Mouse (Mus musculus): ENCODE results near the gene Mdga1.

The Mdga1 gene

DNA sequence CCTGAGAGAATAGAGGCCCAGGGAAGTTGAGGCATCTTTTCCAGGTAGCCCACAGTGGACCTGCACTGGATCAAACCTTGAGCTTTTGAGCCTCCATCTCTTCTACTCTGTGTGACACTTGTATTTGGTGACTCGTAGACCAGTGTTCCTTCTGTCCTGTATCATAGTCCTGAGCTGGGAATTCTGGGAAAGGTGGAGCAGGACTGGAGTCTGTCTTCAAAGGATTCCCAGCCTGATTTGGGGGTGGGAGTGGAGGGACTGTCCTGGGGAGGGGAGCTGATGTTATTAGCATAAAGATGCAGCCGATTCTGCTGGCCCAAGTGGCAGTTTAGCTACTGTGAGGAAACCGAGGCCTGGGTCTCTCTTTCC, 50.4 kb downstream of the Mdga1 start:
- DNase-seq (ENCODE audit: low spot score) = no peak

GRCm38 (mm10) chr17:29918791-29919551, 50.9 kb downstream of the Mdga1 start:
- DNase-seq (ENCODE audit: low spot score) = no peak

GRCm38 (mm10) chr17:29916968-29917367, 52.9 kb downstream of the Mdga1 start:
- DNase-seq (ENCODE audit: low spot score) = no peak

- no peak for DNase-seq (ENCODE audit: low spot score)
Measured at GRCm38 (mm10) chr17:29915820-29916219, 54.1 kb downstream of the Mdga1 start.

DNA sequence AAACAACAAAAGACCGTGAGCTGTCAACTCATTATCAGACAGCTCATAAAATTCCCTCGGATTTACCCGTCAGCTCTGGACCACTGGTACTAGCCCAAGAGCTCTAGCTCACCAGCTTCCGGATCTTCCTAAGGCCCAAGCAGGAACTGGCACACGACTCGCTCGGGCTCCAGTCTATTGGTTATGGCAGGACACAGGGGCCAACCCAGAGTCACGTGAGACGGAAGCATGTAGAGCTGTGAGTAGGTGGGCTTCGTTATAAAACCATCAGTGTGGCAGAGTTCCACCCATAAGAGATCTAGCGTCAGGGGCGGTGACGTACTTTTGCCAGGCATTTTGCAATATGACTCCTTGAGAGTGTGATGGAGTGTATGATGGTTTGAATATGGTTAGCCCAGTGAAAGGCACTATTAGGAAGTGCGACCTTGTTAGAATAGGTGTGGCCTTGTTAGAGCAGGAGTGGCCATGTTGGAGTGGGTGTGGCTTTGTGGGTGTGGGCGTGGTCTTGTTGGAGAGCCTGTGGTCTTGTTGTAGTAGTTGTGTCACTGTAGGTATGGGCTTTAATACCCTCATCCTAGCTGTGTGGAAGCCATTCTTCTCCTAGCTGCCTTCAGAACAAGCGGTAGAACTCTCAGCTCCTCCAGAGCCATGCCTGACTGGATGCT, 56.5 kb downstream of the Mdga1 start:
- no peak for DNase-seq (ENCODE audit: low spot score)

DNA sequence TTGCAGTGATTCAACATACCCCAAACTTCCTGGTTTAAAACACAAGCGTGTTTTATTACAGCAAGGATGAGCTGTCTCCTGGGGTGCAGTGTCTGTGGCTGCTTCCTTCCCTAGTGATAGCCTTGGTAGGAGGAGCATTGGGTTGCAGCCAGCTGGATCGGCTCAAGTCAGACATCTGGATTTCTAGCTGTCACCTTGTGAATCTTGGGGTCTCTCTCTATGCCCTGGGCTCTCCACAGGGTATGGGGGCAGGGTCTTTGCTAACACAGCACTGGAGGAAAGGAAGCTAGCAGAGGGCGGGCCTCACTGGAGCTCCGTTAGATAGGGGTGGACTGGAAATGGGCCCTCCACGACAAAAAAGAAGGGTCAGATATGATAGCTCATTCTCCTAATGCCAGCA, 57.2 kb downstream of the Mdga1 start:
- DNase-seq (ENCODE audit: low spot score) = no peak

DNA sequence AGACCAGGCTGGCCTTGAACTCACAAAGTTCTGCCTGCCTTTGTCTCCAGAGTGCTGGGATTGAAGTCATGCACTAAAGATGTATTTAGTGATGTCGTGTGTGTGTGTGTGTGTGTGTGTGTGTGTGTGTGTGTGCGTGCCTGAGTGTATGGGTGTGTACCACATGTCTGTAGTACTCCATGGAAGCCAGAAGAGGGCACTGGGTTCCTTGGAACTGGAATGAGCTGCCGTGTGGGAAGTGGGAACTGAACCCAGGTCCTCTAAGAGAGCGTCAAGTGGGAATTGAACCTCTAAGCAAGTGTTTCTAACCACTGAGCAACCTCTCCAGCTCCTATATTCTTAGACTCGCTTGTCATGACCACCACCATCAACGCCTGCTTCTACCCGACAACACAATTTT, 60.9 kb downstream of the Mdga1 start:
- no peak for DNase-seq (ENCODE audit: low spot score)

- no peak for DNase-seq (ENCODE audit: low spot score)
Measured at GRCm38 (mm10) chr17:29904694-29905093, 65.2 kb downstream of the Mdga1 start.

DNA sequence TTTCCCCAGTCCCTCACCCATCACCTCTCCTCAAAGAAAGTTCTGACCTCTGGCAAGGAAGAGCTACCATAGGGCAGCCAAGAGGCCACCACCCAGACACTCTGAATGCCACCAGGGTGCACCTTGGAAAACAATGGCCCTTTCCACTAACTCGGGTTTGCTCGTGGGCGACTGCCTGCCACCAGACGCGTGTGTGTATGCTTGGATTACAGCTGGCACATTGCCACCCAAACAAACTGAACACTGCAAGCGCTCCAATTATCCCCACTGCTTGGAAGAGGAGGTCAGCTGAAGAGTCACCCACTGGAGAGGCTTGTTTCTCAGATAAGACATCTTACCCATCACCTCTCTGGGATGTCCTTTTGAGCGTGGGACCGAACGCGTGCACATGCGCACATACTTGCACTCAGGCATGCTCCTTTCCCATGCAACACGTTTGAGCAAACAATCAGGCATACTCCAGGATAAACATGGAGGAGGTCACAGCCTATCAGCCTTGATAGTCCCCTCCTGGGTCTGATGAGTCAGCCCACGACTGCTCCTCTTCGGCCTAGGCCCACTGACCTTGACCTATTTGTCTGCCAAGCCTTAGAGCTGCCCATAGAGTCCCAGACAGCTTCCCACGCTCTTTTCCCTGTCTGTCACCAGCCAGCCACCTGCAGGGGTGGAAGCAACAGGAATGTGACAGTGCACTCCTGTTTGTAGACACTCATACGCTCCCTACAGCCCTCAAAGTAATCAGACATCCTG, 67.3 kb downstream of the Mdga1 start:
- no peak for DNase-seq (ENCODE audit: low spot score)

- DNase-seq (ENCODE audit: low spot score) = no peak
Measured at GRCm38 (mm10) chr17:29900289-29900688, 69.6 kb downstream of the Mdga1 start.

DNA sequence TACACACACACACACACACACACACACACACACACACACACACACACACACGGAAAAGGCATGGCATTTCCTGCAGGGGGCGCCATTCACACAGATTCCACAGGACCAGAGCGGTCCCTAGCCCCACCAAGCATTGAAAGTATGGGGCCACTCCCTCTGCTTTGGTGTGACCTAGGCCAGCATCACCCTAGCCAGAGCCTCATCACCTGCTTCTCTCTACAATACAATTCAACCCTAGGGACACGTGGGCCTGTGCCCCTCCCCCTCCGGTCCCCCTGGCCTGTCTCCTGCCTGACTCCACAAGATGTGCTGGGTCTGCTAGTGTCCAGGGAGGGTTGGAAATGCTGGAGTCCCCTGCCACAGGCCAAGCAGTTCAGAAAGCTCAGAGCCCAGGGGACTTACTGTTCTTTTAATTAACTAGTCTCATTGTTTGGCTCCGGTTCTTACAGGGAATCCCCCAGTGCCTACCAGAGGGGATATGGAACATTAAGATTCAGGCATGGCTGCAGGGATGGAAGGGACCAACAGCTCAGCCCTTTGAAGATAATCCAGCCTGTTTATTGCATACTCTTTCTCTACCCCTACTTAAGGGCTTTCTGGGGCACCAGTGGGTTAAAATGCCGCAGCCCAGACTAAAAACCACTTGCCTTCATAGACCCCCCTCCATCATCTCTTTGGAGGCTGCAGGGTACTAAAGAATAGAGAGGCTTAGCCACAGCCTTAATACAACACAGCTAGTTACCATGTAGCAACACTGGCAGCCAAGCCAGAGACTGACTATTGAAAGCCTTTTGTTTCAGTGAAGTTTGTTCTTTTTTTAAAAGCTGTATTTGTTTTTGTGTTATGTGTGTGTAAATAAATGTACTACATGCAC, 73.5 kb downstream of the Mdga1 start:
- DNase-seq (ENCODE audit: low spot score) = no peak

GRCm38 (mm10) chr17:29895566-29895965, 74.3 kb downstream of the Mdga1 start:
- no peak for DNase-seq (ENCODE audit: low spot score)

GRCm38 (mm10) chr17:29894965-29895364, 74.9 kb downstream of the Mdga1 start:
- no peak for DNase-seq (ENCODE audit: low spot score)

DNA sequence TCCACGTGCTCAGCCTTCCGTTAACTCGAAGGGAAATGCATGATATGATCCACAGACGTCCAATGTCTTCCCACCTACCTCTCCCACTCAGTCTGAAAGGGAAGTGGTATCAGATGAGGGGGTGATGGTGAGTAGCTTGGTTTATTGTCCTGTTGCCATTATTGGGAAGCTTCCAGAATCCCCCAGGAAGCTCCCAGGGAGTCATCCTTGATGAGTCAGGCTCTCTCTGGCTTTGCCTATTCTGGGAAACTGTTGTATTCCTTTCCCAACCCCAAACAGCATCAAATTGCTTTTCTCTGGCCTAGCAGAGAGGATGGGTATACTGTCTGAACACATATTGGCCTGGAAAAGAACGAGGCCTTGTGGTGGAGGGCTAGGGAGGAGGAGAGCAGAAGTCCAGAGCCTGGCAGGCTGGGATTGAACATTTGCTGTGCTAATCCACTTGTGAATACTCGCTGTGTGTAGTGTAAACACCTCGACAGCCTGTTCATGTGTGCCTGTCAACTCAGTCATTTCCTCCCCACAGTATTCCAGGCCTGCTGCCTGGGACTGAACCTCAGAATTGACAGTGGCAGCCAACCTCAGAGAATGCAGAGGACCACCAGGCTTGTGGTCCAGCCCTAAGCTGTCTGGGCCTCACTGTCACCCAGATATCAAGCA, 79.3 kb downstream of the Mdga1 start:
- DNase-seq (ENCODE audit: low spot score) = no peak

GRCm38 (mm10) chr17:29888981-29889980, 80.6 kb downstream of the Mdga1 start:
- DNase-seq (ENCODE audit: low spot score) = no peak

DNA sequence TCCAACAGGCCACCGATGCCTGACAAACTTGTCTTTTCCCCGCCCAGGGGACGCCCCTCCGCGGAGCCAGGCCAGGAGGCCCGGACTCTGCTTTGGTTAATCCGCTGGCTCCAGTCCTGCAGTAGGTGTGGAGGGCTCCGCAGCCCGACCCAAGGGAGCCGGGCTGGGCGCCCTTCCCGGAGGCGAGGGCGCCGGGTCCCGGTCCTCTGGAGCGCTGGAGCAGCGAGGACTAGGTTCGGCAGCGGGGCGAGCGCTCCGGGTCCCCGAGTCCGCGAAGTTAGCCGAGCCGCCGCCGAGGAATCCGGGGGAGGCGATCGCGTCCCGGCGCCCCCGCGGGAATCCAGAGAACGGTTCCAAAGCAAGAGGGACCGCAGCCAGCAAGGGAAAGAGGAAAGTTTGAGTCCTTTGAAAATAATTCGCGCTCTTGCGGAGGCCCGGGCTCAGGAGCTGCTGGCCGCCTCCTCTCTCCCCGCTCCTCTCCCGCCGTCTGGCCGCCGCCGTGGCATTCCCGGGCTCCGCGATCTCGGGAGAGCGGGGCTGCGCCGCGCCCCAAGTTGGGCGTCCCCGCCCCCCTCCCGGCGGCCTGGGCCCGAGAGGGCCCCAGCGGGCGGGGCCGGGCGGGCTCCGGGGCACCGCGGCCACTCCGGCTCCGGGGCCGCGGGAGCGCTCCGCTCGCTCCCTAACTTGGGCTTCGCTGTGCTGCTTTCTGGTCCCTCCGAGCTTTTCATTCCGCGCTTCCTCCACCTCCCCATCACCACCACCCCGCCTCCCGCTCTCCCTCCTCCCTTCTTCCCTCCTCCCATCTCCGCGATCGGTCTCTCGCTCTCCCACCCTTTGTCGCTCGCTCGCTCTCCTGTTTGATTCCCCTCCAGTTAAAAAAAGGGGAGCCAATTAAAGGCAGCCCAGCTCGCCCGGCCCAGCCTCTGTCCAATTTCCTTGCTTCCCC, 81.7 kb downstream of the Mdga1 start:
- DNase-seq (ENCODE audit: low spot score) = no peak

DNA sequence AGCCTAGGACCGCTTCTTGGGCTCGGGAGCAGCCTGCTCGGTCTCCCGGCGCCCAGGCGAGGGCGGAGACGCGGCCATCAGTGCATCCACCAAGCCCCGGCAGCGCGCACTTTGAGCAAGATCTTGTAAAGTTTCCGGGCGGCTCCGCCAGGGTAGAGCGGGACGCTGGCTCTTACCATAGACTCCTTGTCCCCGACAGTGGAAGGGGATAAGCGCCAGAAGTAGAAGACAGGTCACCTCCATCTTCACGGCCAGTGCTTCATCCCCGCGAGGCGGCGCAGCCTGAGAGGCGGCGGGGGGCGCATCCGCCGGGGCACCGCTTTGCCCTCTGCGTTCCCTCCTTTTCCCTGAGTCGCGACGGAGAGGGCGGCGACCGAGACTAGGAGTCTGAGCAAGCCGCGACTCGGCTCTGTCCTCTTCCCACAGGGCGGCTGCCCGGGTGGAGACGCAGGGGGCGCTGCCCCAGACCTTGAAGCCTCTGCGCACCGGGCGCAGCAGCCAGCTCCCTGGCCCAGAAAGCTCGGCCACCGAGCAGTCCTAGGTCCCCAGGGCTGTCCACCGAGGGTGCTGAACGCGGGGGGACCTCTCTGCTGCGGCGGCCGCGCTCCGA, 82.5 kb downstream of the Mdga1 start:
- DNase-seq (ENCODE audit: low spot score) = no peak

DNA sequence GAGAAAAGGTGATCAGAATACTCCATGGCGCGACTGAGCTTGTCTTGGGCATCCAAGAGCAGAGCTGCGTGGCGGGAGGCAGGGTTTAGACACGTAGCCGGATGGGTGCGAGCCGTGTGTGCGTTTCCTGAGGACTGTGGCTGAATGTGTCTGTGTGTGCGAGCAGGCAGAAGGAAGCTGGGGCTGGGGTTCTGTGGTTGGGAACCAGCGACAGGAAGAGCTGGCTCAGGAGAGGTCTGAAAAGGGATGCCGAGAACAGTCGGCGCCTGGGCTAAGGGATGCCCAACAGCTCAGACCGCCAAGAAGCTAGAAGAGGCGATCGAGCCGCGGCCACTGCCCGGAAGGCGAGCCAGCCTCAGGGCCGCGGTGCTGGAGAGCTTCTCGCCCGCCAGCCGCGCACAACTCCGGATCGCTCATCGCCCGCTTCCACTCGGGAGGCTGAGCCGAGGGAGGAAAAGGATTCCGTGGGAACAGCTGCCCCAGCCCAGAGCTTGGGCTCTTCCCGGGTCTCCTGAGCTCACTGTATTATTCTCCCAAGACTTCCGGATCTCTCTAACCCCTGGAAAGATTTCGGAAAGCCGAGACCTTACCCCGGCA, 83.1 kb downstream of the Mdga1 start:
- no peak for DNase-seq (ENCODE audit: low spot score)

Measured in adipocyte (in vitro differentiated cells).